Mouse (Mus musculus): ENCODE measurements around the gene Shank1.

Gene Shank1

GRCm38 (mm10) chr7:44341714-44342113, 31.7 kb downstream of the Shank1 start:
- no peak for DNase-seq

GRCm38 (mm10) chr7:44343459-44344015, 33.5 kb downstream of the Shank1 start:
- peak; percentile 23 to 52 for DNase-seq

GRCm38 (mm10) chr7:44344622-44345021, 34.6 kb downstream of the Shank1 start:
- DNase-seq: peak in 1 of 2 experiments; percentile 7

GRCm38 (mm10) chr7:44349043-44349442, 39.0 kb downstream of the Shank1 start:
- peak in 1 of 2 experiments; percentile 10 for DNase-seq

- DNase-seq: peak; percentile 59 to 84
Observed at GRCm38 (mm10) chr7:44350957-44351711, 41.1 kb downstream of the Shank1 start.

GRCm38 (mm10) chr7:44351881-44352749, 42.1 kb downstream of the Shank1 start:
- DNase-seq: no peak

GRCm38 (mm10) chr7:44352750-44353600, 42.9 kb downstream of the Shank1 start:
- DNase-seq: no peak

GRCm38 (mm10) chr7:44353601-44354340, 43.7 kb downstream of the Shank1 start:
- DNase-seq: peak in 1 of 2 experiments; percentile 24

- DNase-seq: no peak
Observed at GRCm38 (mm10) chr7:44355411-44355810, 45.4 kb downstream of the Shank1 start.

GRCm38 (mm10) chr7:44356590-44357481, 46.8 kb downstream of the Shank1 start:
- DNase-seq: peak in 1 of 2 experiments; percentile 10

GRCm38 (mm10) chr7:44357531-44357930, 47.5 kb downstream of the Shank1 start:
- DNase-seq: no peak

- DNase-seq: peak; percentile 51 to 72
Observed at GRCm38 (mm10) chr7:44358012-44358411, 48.0 kb downstream of the Shank1 start.

GRCm38 (mm10) chr7:44358886-44359654, 49.0 kb downstream of the Shank1 start:
- no peak for DNase-seq

GRCm38 (mm10) chr7:44359908-44360672, 50.0 kb downstream of the Shank1 start:
- DNase-seq: peak; percentile 93 to 94

GRCm38 (mm10) chr7:44360792-44361301, 50.8 kb downstream of the Shank1 start:
- DNase-seq: no peak

GRCm38 (mm10) chr7:44372678-44373077, 62.6 kb downstream of the Shank1 start:
- DNase-seq: no peak

GRCm38 (mm10) chr7:44373460-44373859, 63.4 kb downstream of the Shank1 start:
- no peak for DNase-seq

GRCm38 (mm10) chr7:44373889-44374652, 64.0 kb downstream of the Shank1 start:
- DNase-seq: peak; percentile 79 to 87

Data from lung, postnatal 4 days (tissue).